Mouse (Mus musculus): Measurements from ENCODE around the gene Tnks2. TPM values are rescaled to one million over a fixed set of nuclear protein-coding genes. Genes with fewer than 3 reads are reported as not detected.

The Tnks2 gene
- total RNA-seq (2023) = 100 to 1,000 TPM; 152 to 176 TPM

DNA sequence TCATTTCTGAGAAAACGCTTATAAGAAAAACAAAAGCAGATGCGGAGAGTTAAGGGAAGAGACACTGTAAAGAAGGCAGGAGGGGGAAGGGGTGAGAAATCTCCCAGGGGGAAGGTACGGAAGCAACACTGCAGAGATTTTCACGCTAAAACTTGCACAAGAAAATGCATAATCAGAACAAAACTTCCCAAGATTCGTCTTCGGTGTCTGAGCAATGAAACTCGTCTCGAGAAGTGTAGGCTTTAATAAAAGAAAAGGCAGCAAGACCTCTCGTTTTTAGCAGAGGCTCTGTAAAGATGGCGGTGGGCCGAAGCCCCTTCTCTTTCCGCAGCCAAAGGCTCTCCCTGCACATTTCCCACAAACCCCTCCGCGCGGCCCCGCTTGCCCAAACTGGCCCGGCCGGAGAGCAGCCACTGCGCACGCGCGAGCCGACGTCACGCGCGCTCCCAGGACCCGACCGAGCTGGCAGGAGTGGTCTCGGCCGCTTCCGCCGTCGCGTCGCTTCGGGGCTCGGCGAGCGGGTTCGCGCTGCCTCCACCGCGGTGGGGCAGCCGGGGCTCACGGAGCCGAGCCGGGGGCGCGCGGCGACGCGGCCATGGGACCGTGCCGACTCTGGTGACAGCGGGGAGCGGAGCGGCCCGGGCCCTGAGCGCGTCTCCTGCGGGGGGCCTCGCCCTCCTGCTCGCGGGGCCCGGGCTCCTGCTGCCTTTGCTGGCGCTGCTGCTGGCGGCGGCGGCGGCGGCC lies at the start of gene Tnks2:
Gene Tnks2, plus strand, starts transcription at position 445 of the 744 bp plus-strand sequence.

DNA sequence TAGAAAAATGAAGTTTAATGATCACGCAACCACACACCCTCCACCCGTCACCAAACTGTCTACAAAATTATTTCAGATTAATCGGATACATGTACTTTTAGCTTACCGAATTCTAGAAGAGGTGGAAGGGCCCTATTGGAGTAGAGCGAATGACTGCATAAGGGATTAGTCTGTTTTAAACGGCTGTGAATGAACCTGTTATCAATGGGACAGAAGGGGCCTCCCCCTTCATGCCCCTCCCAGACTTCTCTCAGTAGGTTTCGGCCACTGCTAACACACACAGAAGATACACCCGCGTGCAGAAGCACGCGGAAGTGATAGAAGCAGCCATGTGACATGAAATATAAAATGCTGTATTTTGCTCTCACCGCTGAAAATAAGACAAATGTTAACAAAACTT lies 85.4 kb downstream of the Tnks2 start, which contains the start of gene Fgfbp3:
Gene Fgfbp3, minus strand, starts transcription at position 150 of the 400 bp plus-strand sequence.

DNA sequence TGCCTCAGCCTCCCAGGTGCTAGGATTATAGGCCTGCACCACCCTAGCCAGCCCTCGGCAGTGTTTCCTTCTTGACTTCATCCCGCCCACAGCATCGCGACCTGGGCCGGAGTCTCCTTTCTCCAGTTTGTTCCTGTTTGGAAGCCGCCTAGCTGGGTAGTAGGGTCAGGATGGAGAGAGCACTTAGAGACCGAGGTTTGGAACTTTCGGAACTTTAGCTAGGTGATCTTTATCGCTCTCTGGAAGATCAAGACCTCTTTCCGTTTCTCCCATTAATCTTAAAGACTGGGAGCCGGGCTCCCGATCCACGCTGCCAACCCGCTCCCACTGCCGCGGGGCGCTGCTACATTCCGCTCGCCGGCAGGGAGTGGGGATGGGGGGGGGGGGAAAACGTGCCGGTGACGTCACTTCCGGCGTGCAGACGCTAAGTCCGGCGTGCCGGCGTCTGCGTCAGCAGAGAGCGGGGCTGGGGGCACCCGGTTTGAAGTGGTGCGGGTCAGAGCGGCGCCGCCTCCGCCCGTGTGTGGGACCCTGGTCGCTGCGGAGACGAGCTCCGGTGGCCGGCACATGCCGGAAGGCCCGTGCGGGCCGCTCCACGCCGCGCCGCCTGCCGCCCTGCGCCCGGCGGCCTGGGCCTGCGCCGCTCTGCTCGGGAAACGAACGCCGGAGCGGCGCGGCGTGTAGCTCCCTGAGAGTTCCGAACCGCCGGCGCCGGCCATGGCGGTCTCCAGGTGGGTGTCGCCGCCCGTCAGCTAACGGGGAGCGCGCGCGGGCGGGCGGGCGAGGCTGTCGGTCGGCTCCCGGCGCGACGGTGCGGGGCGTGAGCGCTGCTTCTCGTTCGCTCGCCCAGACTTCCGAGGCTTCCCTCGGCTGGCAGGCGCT lies 91.9 kb downstream of the Tnks2 start, which contains the start of gene Btaf1:
Gene Btaf1, plus strand, starts transcription at position 409 of the 882 bp plus-strand sequence.

Other genes with a start within 250 kb of the Tnks2 start
- not detected for gene Ppp1r3c, start 97.6 kb upstream of the Tnks2 start, total RNA-seq (2023)
- under 1 TPM in 1 of 2 experiments, not detected in 1; 0.33 TPM for gene Fgfbp3, start 85.4 kb downstream of the Tnks2 start, total RNA-seq (2023)
- 10 to 100 TPM; 41.7 to 43.0 TPM for gene Btaf1, start 91.8 kb downstream of the Tnks2 start, total RNA-seq (2023)

Data from B cell, adult 67 days (primary cell).